Mouse (Mus musculus) forebrain, embryonic 14.5 days (tissue): ENCODE results near the gene Lrig1. TPM values are rescaled to one million over a fixed set of nuclear protein-coding genes. Genes with fewer than 3 reads are reported as not detected.

Experiments
- ATAC-seq: fragments of 200-750 bp; cut with Nextera tagmentation; 2 replicates; pipeline ENCODE4 v1.8.0; 2017; ENCODE audit warnings: mild to moderate bottlenecking, moderate library complexity
- DNase-seq: peaks from one replicate; pipeline ENCODE4 v3.0.0-alpha.2; 2015; ENCODE audit warnings: low spot score
- H3K27ac ChIP-seq: fragments of 300-500 bp; sonication (generic); 2 replicates; pipeline ENCODE4 v1.5.1; 2014; ENCODE audit warnings: low read depth, mild to moderate bottlenecking, control low read depth, low read length, moderate library complexity
- H3K27me3 ChIP-seq: fragments of 300-500 bp; sonication (generic); replicated peaks from 2 replicates; pipeline ENCODE4 v1.6.1; 2014; ENCODE audit warnings: low read length, control low read depth, mixed read lengths; ENCODE audit not compliant: control insufficient read depth, insufficient read depth
- H3K36me3 ChIP-seq: fragments of 300-500 bp; sonication (generic); 2 replicates; pipeline ENCODE4 v1.6.1; 2014; ENCODE audit warnings: low read length, control low read depth; ENCODE audit not compliant: control insufficient read depth, insufficient read depth
- H3K4me1 ChIP-seq: fragments of 300-500 bp; sonication (generic); 2 replicates; pipeline ENCODE4 v1.6.1; 2014; ENCODE audit warnings: antibody characterized with exemption, low read length, control low read depth; ENCODE audit not compliant: control insufficient read depth, insufficient read depth
- H3K4me2 ChIP-seq: fragments of 300-500 bp; sonication (generic); 2 replicates; pipeline ENCODE4 v1.6.1; 2014; ENCODE audit warnings: mild to moderate bottlenecking, control low read depth, low read length
- H3K4me3 ChIP-seq: fragments of 300-500 bp; sonication (generic); 2 replicates; pipeline ENCODE4 v1.5.1; 2014; ENCODE audit warnings: low read depth, low read length, control low read depth
- H3K9ac ChIP-seq: fragments of 300-500 bp; sonication (generic); 2 replicates; pipeline ENCODE4 v1.6.1; 2014; ENCODE audit warnings: mild to moderate bottlenecking, low read length, control low read depth, moderate library complexity
- H3K9me3 ChIP-seq: fragments of 300-500 bp; sonication (generic); replicated peaks from 2 replicates; pipeline ENCODE4 v1.6.1; 2016; ENCODE audit warnings: low read length, control low read depth, mixed read lengths; ENCODE audit not compliant: control insufficient read depth
- WGBS: fragments of 180-500 bp; shearing (Covaris S2); extraction: QIAGEN DNeasy Blood & Tissue Kit; methylation state at CpG from one replicate; pipeline ENCODE4 v1.1.7; 2014; 5-methylcytosine and 5-hydroxymethylcytosine counted together
- polyA plus RNA-seq: library from polyadenylated mRNA; unstranded; fragments of >200 nt; fragmentation: Nextera tagmentation; extraction: Ambion mirVana; gene quantifications from 2 replicates; pipeline ENCODE4 v1.2.1, GENCODE M21; 2014

Gene Lrig1
- polyA plus RNA-seq, 1 experiment from 2014 or later: 8.5 TPM

GRCm38 (mm10) chr6:94661321-94661720 is 38.6 kb downstream of the Lrig1 start:
- Histone ChIP-seq H3K4me1 (peaks cover 5% of the 10 kb centered on the region), H3K4me2 (no peak overlapping the region), H3K4me3 (no peak overlapping the region), H3K9ac (no peak overlapping the region), H3K27ac (no peak overlapping the region), H3K27me3 (no peaks in the 10 kb centered on the region), H3K9me3 (no peaks in the 10 kb centered on the region), H3K36me3 (no peaks in the 10 kb centered on the region)
- 95% methylated on average over 8 of the region's 8 CpGs for WGBS
- ATAC-seq (no peak), DNase-seq (no peak)

GRCm38 (mm10) chr6:94659886-94660333 is 40.0 kb downstream of the Lrig1 start:
- Histone ChIP-seq H3K4me3 (no peak overlapping the region), H3K4me2 (no peak overlapping the region), H3K27ac (no peak overlapping the region), H3K4me1 (peaks cover 13% of the 10 kb centered on the region), H3K36me3 (no peaks in the 10 kb centered on the region), H3K9ac (no peak overlapping the region), H3K9me3 (no peaks in the 10 kb centered on the region), H3K27me3 (no peaks in the 10 kb centered on the region)
- 71% methylated on average over 4 of the region's 4 CpGs for WGBS
- ATAC-seq (no peak), DNase-seq (no peak)

GRCm38 (mm10) chr6:94658136-94658480 is 41.9 kb downstream of the Lrig1 start:
- no peaks in the 10 kb centered on the region for H3K27me3 ChIP-seq
- ATAC-seq: no peak
- H3K36me3 ChIP-seq: no peaks in the 10 kb centered on the region
- WGBS: 73% methylated on average over 6 of the region's 6 CpGs
- H3K9me3 ChIP-seq: no peaks in the 10 kb centered on the region
- H3K4me3 ChIP-seq: no peak overlapping the region
- H3K27ac ChIP-seq: no peak overlapping the region
- DNase-seq: no peak
- H3K4me1 ChIP-seq: peaks cover 13% of the 10 kb centered on the region
- H3K4me2 ChIP-seq: no peak overlapping the region
- H3K9ac ChIP-seq: no peak overlapping the region

- no peak for ATAC-seq
- Histone ChIP-seq H3K4me3 (no peak overlapping the region), H3K36me3 (no peaks in the 10 kb centered on the region), H3K4me1 (peaks cover 17% of the 10 kb centered on the region), H3K9ac (no peak overlapping the region), H3K4me2 (no peak overlapping the region), H3K27ac (no peak overlapping the region), H3K27me3 (no peaks in the 10 kb centered on the region), H3K9me3 (no peaks in the 10 kb centered on the region)
- WGBS: 83% methylated on average over 12 of the region's 12 CpGs
- no peak for DNase-seq
Observed at GRCm38 (mm10) chr6:94657204-94658135, 42.5 kb downstream of the Lrig1 start.

GRCm38 (mm10) chr6:94655818-94656478 is 44.0 kb downstream of the Lrig1 start:
- Histone ChIP-seq H3K4me1 (peaks cover 22% of the 10 kb centered on the region), H3K27me3 (no peaks in the 10 kb centered on the region), H3K4me3 (no peak overlapping the region), H3K9me3 (no peaks in the 10 kb centered on the region), H3K9ac (no peak overlapping the region), H3K4me2 (no peak overlapping the region), H3K36me3 (peaks cover 4% of the 10 kb centered on the region; the same call in 1 of the 2 replicates), H3K27ac (no peak overlapping the region)
- WGBS: 34% methylated on average over 5 of the region's 5 CpGs
- peak; percentile 84 for DNase-seq
- peak; percentile 69 for ATAC-seq

- Histone ChIP-seq H3K9ac (no peak overlapping the region), H3K4me2 (no peak overlapping the region), H3K27ac (no peak overlapping the region), H3K36me3 (peaks cover 4% of the 10 kb centered on the region; the same call in 1 of the 2 replicates), H3K4me3 (no peak overlapping the region), H3K27me3 (no peaks in the 10 kb centered on the region), H3K4me1 (peaks cover 30% of the 10 kb centered on the region), H3K9me3 (no peaks in the 10 kb centered on the region)
- 63% methylated on average over 10 of the region's 10 CpGs for WGBS
- no peak for DNase-seq
- no peak for ATAC-seq
Observed at GRCm38 (mm10) chr6:94653388-94654316, 46.3 kb downstream of the Lrig1 start.

- Histone ChIP-seq H3K9me3 (no peaks in the 10 kb centered on the region), H3K36me3 (peaks cover 4% of the 10 kb centered on the region; the same call in 1 of the 2 replicates), H3K27ac (no peak overlapping the region), H3K4me1 (peaks cover 39% of the 10 kb centered on the region), H3K27me3 (no peaks in the 10 kb centered on the region), H3K9ac (no peak overlapping the region), H3K4me3 (no peak overlapping the region), H3K4me2 (no peak overlapping the region)
- 30% methylated on average over 6 of the region's 6 CpGs for WGBS
- ATAC-seq: no peak
- no peak for DNase-seq
Observed at GRCm38 (mm10) chr6:94652659-94653213, 47.2 kb downstream of the Lrig1 start.

- ATAC-seq: no peak
Observed at GRCm38 (mm10) chr6:94651541-94651940, 48.4 kb downstream of the Lrig1 start.

More at GRCm38 (mm10) chr6:94651541-94651940, 48.4 kb downstream of the Lrig1 start:
- no peak overlapping the region for H3K9ac ChIP-seq
- peaks cover 4% of the 10 kb centered on the region; the same call in 1 of the 2 replicates for H3K36me3 ChIP-seq
- no peak overlapping the region for H3K27ac ChIP-seq
- H3K4me1 ChIP-seq: peaks cover 45% of the 10 kb centered on the region
- no peaks in the 10 kb centered on the region for H3K9me3 ChIP-seq
- WGBS: 75% methylated on average over 17 of the region's 17 CpGs
- no peak for DNase-seq
- H3K4me3 ChIP-seq: no peak overlapping the region
- no peak overlapping the region for H3K4me2 ChIP-seq
- H3K27me3 ChIP-seq: no peaks in the 10 kb centered on the region
